Mouse (Mus musculus) kidney, adult 9 months (tissue): ENCODE data around the gene Ptch2.

Experiments
- DNase-seq: peaks from one replicate; pipeline ENCODE4 v3.0.0; 2022

Gene Ptch2

DNA sequence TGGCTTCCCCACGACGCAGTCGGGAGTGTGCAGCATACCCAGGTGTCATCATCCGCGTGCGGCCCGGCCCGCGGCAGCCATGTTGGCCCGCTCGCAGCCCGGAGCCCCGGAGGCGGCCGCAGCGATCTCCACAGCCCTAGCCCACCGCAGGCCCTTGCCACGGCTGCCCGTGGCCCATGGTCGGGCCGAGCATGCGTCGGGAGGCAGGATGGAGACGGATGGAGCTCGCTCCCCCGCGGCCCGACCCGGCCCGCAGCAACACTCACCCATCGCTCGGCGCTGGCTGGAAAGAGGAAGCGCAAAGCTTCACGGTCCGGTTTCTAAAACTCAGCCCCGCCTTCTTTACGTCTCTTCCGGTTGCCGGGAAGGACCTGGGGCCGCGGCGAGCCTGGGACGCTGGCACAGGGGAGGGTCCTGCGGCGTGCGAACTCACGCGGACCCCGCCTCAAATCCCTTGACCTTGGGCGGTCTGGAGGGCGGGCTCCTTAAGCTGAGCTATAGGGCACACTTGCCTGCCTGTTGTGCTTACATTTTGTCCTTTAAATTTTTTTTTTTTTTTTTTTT, 60.0 kb downstream of the Ptch2 start, which contains the start of gene Rps8:
Rps8 (minus strand) TSS at position 452 of the 564 bp plus-strand sequence.
- peak; percentile 90 for DNase-seq

DNA sequence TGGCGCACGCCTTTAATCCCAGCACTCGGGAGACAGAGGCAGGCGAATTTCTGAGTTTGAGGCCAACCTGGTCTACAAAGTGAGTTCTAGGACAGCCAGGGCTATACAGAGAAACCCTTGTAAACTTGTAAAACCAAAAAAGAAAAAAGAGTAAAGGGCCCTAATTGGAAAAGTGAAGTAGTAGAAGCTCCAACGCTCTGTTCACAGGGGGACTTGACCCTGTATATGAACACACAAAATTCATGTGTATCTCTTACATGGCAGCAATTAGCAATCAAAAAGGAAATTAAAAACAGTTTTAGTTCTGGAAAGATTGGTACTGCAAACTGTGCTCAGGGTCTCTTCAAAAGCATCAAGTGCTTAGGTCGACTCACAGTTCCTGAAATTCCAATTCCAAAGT, 60.5 kb downstream of the Ptch2 start:
- DNase-seq, result no peak

DNA sequence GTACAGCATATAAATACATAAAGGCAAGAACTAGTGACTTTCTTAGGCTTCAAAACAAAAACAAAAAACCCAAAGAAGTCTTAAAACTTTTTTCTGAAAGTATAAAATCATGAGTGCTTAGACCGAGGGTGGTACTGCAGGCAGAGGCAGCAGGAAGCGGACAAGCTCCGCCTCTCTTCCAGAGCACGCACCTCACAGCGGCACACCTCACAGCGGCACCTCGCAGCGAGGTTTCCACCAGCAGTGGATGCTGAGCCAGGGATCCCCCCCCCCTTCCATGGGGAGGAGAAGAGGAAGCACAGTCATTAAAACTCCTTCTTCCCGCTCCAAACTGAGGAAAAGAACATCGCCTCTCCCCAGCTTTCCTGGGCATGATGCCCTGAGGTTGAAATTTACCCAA, 63.8 kb downstream of the Ptch2 start:
- DNase-seq, result no peak

DNA sequence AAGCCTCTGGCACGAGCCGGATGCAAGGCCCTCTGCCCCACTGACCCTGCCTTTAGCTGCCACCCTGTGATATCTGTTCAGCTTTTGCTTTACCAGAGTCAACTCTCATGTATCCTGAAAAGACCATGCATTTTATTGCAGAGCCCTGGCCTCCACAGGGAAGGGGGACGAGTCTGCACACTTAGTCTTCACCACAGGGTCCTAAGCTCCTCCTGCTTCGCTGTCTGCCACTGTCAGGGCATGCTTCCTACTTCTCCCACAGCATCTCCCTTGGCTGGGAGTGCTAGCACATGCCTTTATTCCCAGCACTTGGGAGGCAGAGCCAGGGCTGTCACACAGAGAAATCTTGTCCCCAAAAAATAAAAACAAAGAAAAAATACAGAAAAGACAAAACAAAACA, 65.3 kb downstream of the Ptch2 start:
- DNase-seq, result no peak
